Mouse (Mus musculus) hindbrain, postnatal 0 days (tissue): ENCODE results near the gene Kcnq2. TPM values are rescaled to one million over a fixed set of nuclear protein-coding genes. Genes with fewer than 3 reads are reported as not detected.
A peak's percentile ranks its signal among the peaks of the same experiment; 100 is the strongest.

Source experiments
- ATAC-seq: fragments of 200-750 bp; cut with Nextera tagmentation; 2 replicates; pipeline ENCODE4 v1.8.0; 2017; ENCODE audit warnings: mild to moderate bottlenecking, moderate TSS enrichment, moderate library complexity
- DNase-seq: peaks from one replicate; pipeline ENCODE4 v3.0.0-alpha.2; 2015; ENCODE audit warnings: low spot score
- H3K27ac ChIP-seq: fragments of 300-500 bp; sonication (generic); 2 replicates; pipeline ENCODE4 v1.5.1; 2014; ENCODE audit warnings: mild to moderate bottlenecking
- H3K27me3 ChIP-seq: fragments of 300-500 bp; sonication (generic); 2 replicates; pipeline ENCODE4 v1.6.1; 2014; ENCODE audit warnings: low read length, mixed read lengths; ENCODE audit not compliant: insufficient read depth
- H3K36me3 ChIP-seq: fragments of 300-500 bp; sonication (generic); 2 replicates; pipeline ENCODE4 v1.6.1; 2014; ENCODE audit warnings: low read length, mixed read lengths; ENCODE audit not compliant: insufficient read depth
- H3K4me1 ChIP-seq: fragments of 300-500 bp; sonication (generic); 2 replicates; pipeline ENCODE4 v1.6.1; 2014; ENCODE audit warnings: antibody characterized with exemption, low read length, mixed read lengths; ENCODE audit not compliant: insufficient read depth
- H3K4me2 ChIP-seq: fragments of 300-500 bp; sonication (generic); 2 replicates; pipeline ENCODE4 v1.6.1; 2014; ENCODE audit warnings: low read depth, mild to moderate bottlenecking, low read length, moderate library complexity, mixed read lengths
- H3K4me3 ChIP-seq: fragments of 300-500 bp; sonication (generic); 2 replicates; pipeline ENCODE4 v1.5.1; 2014; ENCODE audit warnings: low read length
- H3K9ac ChIP-seq: fragments of 300-500 bp; sonication (generic); replicated peaks from 2 replicates; pipeline ENCODE4 v1.6.1; 2014; ENCODE audit warnings: mild to moderate bottlenecking, low read length, moderate library complexity, mixed read lengths
- H3K9me3 ChIP-seq: fragments of 300-500 bp; sonication (generic); 2 replicates; pipeline ENCODE4 v1.6.1; 2016; ENCODE audit warnings: low read length, mixed read lengths
- CTCF ChIP-seq: IDR thresholded peaks from 2 replicates; pipeline ENCODE4 v1.5.1; 2016; ENCODE audit warnings: antibody characterized with exemption, control low read depth, low read depth
- WGBS: fragments of 180-500 bp; shearing (Covaris S2); extraction: QIAGEN DNeasy Blood & Tissue Kit; methylation state at CpG from one replicate; pipeline ENCODE4 v1.1.7; 2014; 5-methylcytosine and 5-hydroxymethylcytosine counted together
- polyA plus RNA-seq: library from polyadenylated mRNA; unstranded; fragments of >200 nt; fragmentation: Nextera tagmentation; extraction: Ambion mirVana; gene quantifications from 2 replicates; pipeline ENCODE4 v1.2.1, GENCODE M21; 2015
- total RNA-seq: library from RNA; depleted of rRNA; stranded (reverse); fragments of >200 nt; gene quantifications from 2 replicates; pipeline ENCODE4 v1.2.3, GENCODE M21; 2014

Gene Kcnq2
- total and polyA plus RNA-seq, 2 experiments from 2014 or later = 34.6 to 142 TPM

DNA sequence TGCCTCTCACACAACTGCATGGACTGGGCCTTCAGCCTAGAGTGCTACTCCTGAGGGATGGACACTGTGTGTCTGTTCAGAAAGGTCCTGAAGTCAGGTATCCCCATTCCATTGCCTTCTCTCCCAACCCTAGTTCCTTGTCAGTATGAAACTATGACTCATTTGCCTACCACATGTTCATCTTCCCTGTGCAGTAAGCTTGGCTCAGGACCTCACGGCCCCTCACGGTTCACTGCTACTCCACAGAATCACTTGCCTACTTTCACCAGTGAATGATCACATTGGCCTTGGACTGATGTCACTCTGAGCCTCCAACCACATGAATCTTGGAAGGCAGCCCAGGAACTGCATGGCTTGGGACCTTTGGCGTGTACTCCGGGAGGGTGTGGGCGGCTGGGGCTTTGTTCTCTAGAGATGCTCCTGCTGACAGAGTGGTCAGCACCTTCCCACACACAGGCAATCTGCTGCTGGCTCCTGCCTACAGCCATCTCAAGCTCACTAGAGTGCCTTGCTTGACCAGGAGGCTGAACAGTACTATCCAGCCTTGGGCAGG, 4.6 kb upstream of the Kcnq2 start:
- no peaks in the 10 kb centered on the region for H3K27me3 ChIP-seq
- ATAC-seq = peak; percentile 27; the same call in 1 of the 2 replicates
- H3K9me3 ChIP-seq = no peaks in the 10 kb centered on the region
- no peak overlapping the region for H3K9ac ChIP-seq
- peak; percentile 50 for DNase-seq
- H3K27ac ChIP-seq = no peak overlapping the region
- no peaks in the 10 kb centered on the region for H3K36me3 ChIP-seq
- whole genome bisulfite sequencing = 68% methylated on average over 5 of the region's 5 CpGs
- H3K4me1 ChIP-seq = no peaks in the 10 kb centered on the region; the same call in 1 of the 2 replicates
- no peak for TF ChIP-seq CTCF
- H3K4me3 ChIP-seq = no peak overlapping the region
- no peak overlapping the region for H3K4me2 ChIP-seq

DNA sequence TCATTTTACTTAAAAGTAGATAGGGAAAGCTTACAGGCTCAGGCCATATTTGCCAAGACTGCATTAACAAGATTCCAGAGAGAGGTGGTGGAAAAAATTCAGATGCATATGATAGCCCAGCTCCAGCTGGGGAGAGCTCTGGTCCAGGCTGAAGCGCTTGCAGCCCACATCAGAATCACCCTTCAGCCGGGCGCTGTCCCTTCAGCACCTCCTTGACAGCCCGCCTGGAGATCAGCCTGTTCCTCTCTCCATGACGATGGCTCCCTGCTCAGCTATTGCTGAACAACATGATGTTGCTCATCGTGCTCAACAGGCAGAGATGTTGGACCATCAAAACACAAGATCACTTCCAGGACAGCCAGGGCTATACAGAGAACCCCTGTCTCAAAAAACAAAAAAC, 1.8 kb upstream of the Kcnq2 start:
- Histone ChIP-seq H3K9me3 (no peaks in the 10 kb centered on the region), H3K27ac (no peak overlapping the region), H3K27me3 (no peaks in the 10 kb centered on the region), H3K4me3 (no peak overlapping the region), H3K36me3 (no peaks in the 10 kb centered on the region), H3K9ac (no peak overlapping the region), H3K4me1 (no peaks in the 10 kb centered on the region; the same call in 1 of the 2 replicates), H3K4me2 (no peak overlapping the region)
- TF ChIP-seq CTCF = no peak
- DNase-seq = peak; percentile 46
- no peak for ATAC-seq
- 6% methylated on average over 6 of the region's 6 CpGs for WGBS

- WGBS = 6% methylated on average over 4 of the region's 4 CpGs
- Histone ChIP-seq H3K36me3 (no peaks in the 10 kb centered on the region), H3K27me3 (no peaks in the 10 kb centered on the region), H3K4me2 (peak overlapping the region; percentile 66), H3K4me3 (peak overlapping the region; percentile 75), H3K27ac (peak overlapping the region; percentile 95; the same call in 1 of the 2 replicates), H3K9me3 (no peaks in the 10 kb centered on the region), H3K4me1 (no peaks in the 10 kb centered on the region; the same call in 1 of the 2 replicates), H3K9ac (peak overlapping the region; percentile 91)
- no peak for DNase-seq
- ATAC-seq = peak; percentile 1; the same call in 1 of the 2 replicates
- TF ChIP-seq CTCF = no peak
Measured at GRCm38 (mm10) chr2:181135446-181135818, 332 bp upstream of the Kcnq2 start.

GRCm38 (mm10) chr2:181133837-181134590, 1.1 kb downstream of the Kcnq2 start:
- Histone ChIP-seq H3K9ac (peak overlapping the region; percentile 91), H3K36me3 (no peaks in the 10 kb centered on the region), H3K4me1 (peaks cover 6% of the 10 kb centered on the region), H3K4me3 (peak overlapping the region; percentile 75), H3K27me3 (no peaks in the 10 kb centered on the region), H3K27ac (peak overlapping the region; percentile 95), H3K9me3 (no peaks in the 10 kb centered on the region), H3K4me2 (peak overlapping the region; percentile 66)
- DNase-seq = peak; percentile 77
- 5% methylated on average over 21 of the region's 22 CpGs for WGBS
- peak; percentile 86 for ATAC-seq
- TF ChIP-seq CTCF = no peak

- Histone ChIP-seq H3K36me3 (no peaks in the 10 kb centered on the region), H3K4me3 (no peak overlapping the region), H3K4me1 (peaks cover 9% of the 10 kb centered on the region), H3K9ac (0 out of 2 replicates have a peak overlapping the region, but pooled peaks have one; percentile 24), H3K9me3 (no peaks in the 10 kb centered on the region), H3K27ac (0 out of 2 replicates have a peak overlapping the region, but pooled peaks have one; percentile 5), H3K27me3 (no peaks in the 10 kb centered on the region), H3K4me2 (no peak overlapping the region)
- whole genome bisulfite sequencing = 57% methylated on average over 4 of the region's 4 CpGs
- DNase-seq = peak; percentile 30
- no peak for ATAC-seq
- no peak for TF ChIP-seq CTCF
Measured at GRCm38 (mm10) chr2:181130245-181130644, 4.9 kb downstream of the Kcnq2 start.

- H3K9ac ChIP-seq = no peak overlapping the region
- H3K36me3 ChIP-seq = no peaks in the 10 kb centered on the region
- DNase-seq = peak; percentile 51
- ATAC-seq = no peak
- no peaks in the 10 kb centered on the region for H3K9me3 ChIP-seq
- WGBS = 44% methylated on average over 4 of the region's 4 CpGs
- no peaks in the 10 kb centered on the region for H3K27me3 ChIP-seq
- no peak overlapping the region for H3K4me2 ChIP-seq
- H3K4me1 ChIP-seq = peaks cover 9% of the 10 kb centered on the region
- no peak for TF ChIP-seq CTCF
- H3K4me3 ChIP-seq = no peak overlapping the region
- H3K27ac ChIP-seq = peak overlapping the region; percentile 20; the same call in 1 of the 2 replicates
Measured at GRCm38 (mm10) chr2:181128963-181129362, 6.1 kb downstream of the Kcnq2 start.

DNA sequence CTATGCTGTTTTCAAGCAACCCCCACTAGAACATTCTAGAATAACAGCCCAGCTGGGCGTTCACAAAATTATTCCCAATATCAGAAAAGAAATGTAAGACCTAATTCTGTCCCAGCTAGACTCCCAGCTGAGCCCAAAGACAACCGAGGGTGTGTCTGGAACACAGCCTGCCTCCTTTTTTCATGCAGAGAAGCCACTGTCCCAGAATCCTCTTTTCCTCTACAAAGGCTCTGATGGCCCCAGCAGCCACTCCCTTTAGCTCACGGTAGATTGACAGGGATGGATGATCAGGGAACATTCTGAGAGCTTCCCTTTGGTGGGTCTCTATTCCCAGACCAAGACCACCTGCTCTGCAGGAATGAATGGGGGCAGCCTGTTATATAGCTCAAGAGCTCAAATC, 7.3 kb downstream of the Kcnq2 start:
- TF ChIP-seq CTCF = no peak
- Histone ChIP-seq H3K4me2 (no peak overlapping the region), H3K9ac (no peak overlapping the region), H3K36me3 (no peaks in the 10 kb centered on the region), H3K4me1 (peaks cover 12% of the 10 kb centered on the region), H3K9me3 (no peaks in the 10 kb centered on the region), H3K27ac (no peak overlapping the region), H3K27me3 (no peaks in the 10 kb centered on the region), H3K4me3 (no peak overlapping the region)
- DNase-seq (no peak), ATAC-seq (no peak)
- 41% methylated on average over 3 of the region's 3 CpGs for WGBS
